Mouse (Mus musculus): ENCODE measurements around the gene Rapgefl1. TPM values are rescaled to one million over a fixed set of nuclear protein-coding genes. Genes with fewer than 3 reads are reported as not detected.

The Rapgefl1 gene
- polyA plus RNA-seq, 1 experiment from 2014 or later = 2.6 TPM

DNA sequence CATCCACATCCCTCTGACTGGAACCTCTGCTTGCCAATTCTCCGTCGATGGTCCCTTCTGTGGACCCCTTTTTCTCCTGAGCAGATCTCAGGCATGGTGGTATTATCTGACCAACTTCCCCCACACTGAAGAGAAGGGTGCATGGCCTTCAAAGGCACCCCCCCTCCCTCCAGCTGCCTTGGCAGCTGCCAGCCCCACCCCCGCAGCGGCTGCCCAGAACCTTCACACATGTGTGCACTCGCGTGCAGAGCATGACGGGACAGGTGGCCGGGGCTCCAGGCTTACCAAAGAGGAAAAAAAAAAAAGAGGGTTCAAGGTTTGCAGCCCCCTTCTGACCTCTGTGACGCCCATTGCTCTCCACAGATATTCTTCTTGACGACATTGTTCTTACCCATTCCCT is 3.3 kb downstream of the Rapgefl1 start:
- Histone ChIP-seq H3K4me1 (peaks cover 14% of the 10 kb centered on the region; the same call in 1 of the 2 replicates), H3K27me3 (peaks cover 32% of the 10 kb centered on the region), H3K4me3 (no peak overlapping the region), H3K9me3 (no peaks in the 10 kb centered on the region), H3K36me3 (no peaks in the 10 kb centered on the region), H3K27ac (no peak overlapping the region), H3K4me2 (replicated peaks) (no peak overlapping the region), H3K9ac (no peak overlapping the region)
- 66% methylated on average over 10 of the region's 10 CpGs for WGBS
- ATAC-seq (ENCODE audit: insufficient number of reproducible peaks, insufficient read depth, low FRiP score, low TSS enrichment) = no peak

- Histone ChIP-seq H3K36me3 (no peaks in the 10 kb centered on the region; the same call in 1 of the 2 replicates), H3K27ac (no peak overlapping the region), H3K4me3 (no peak overlapping the region), H3K4me1 (peaks cover 21% of the 10 kb centered on the region), H3K27me3 (0 out of 2 replicates have a peak, but pooled peaks cover 9% of the 10 kb centered on the region), H3K4me2 (replicated peaks) (no peak overlapping the region), H3K9me3 (no peaks in the 10 kb centered on the region), H3K9ac (no peak overlapping the region; the same call in 1 of the 2 replicates)
- 58% methylated on average over 13 of the region's 13 CpGs for WGBS
- no peak for ATAC-seq (ENCODE audit: insufficient number of reproducible peaks, insufficient read depth, low FRiP score, low TSS enrichment)
Observed at GRCm38 (mm10) chr11:98846016-98846415, 9.4 kb downstream of the Rapgefl1 start.

GRCm38 (mm10) chr11:98846865-98847604 is 10.4 kb downstream of the Rapgefl1 start:
- 0 out of 2 replicates have a peak overlapping the region, but pooled peaks have one; percentile 23 for H3K27ac ChIP-seq
- H3K4me2 ChIP-seq (replicated peaks) = no peak overlapping the region
- no peak overlapping the region for H3K9ac ChIP-seq
- no peak overlapping the region for H3K4me3 ChIP-seq
- H3K36me3 ChIP-seq = no peaks in the 10 kb centered on the region; the same call in 1 of the 2 replicates
- H3K9me3 ChIP-seq = no peaks in the 10 kb centered on the region
- peaks cover 24% of the 10 kb centered on the region for H3K4me1 ChIP-seq
- WGBS = 58% methylated on average over 19 of the region's 19 CpGs
- H3K27me3 ChIP-seq = 0 out of 2 replicates have a peak, but pooled peaks cover 9% of the 10 kb centered on the region
- ATAC-seq (ENCODE audit: insufficient number of reproducible peaks, insufficient read depth, low FRiP score, low TSS enrichment) = no peak

GRCm38 (mm10) chr11:98849196-98849894 is 12.8 kb downstream of the Rapgefl1 start:
- H3K27ac ChIP-seq = no peak overlapping the region
- H3K4me2 ChIP-seq (replicated peaks) = peak overlapping the region; percentile 11; the same call in 1 of the 2 replicates
- no peaks in the 10 kb centered on the region; the same call in 1 of the 2 replicates for H3K36me3 ChIP-seq
- H3K27me3 ChIP-seq = 0 out of 2 replicates have a peak, but pooled peaks cover 9% of the 10 kb centered on the region
- H3K9me3 ChIP-seq = no peaks in the 10 kb centered on the region
- ATAC-seq (ENCODE audit: insufficient number of reproducible peaks, insufficient read depth, low FRiP score, low TSS enrichment) = no peak
- 10% methylated on average over 19 of the region's 19 CpGs for WGBS
- no peak overlapping the region for H3K4me3 ChIP-seq
- peaks cover 30% of the 10 kb centered on the region for H3K4me1 ChIP-seq
- no peak overlapping the region for H3K9ac ChIP-seq

DNA sequence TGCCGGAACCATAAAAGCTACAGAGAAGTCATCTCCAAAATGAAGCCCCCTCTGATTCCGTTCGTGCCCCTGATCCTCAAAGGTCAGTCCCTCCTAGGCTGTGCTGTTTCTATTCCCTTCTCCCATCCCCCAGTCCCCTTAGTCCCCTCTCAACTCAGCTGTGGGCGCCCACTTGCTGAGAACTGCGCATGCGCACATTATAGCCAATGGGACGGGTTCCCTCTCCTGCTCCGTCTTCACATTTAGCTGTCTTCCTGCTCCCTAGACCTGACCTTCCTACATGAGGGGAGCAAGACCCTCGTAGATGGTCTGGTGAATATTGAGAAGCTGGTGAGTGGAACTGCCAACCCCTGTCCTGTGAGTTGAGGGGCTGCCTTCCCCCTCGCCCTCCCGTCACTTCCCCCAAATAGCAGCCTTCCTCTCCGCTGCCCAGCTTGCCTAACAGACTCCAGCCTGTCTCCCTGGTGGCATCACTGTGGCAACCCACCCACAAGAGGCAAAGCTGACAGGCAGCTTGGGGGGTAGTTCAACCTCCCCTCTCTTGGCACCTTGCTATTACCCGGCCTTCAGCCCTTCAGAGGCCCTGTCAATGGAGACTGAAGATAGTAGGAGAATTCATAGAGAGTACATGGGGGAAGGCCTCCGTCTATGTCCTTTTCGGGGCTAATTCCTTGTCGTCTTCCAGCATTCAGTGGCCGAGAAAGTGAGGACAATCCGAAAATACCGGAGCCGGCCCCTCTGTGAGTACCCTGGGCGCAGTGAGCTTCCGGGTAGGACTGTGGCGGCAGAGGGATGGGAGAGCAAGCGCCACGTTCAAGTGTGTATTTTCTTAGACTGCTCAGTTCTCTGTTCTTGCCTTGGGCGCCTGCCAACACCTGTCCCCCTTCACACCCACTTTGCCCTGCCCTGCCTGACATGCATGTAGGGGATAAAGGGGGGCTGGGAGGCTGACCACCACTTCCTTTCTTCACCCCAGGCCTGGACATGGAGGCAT is 13.8 kb downstream of the Rapgefl1 start:
- WGBS = 61% methylated on average over 26 of the region's 26 CpGs
- ATAC-seq (ENCODE audit: insufficient number of reproducible peaks, insufficient read depth, low FRiP score, low TSS enrichment) = no peak
- Histone ChIP-seq H3K9me3 (no peaks in the 10 kb centered on the region), H3K9ac (no peak overlapping the region), H3K27ac (no peak overlapping the region), H3K4me3 (no peak overlapping the region), H3K4me1 (peaks cover 30% of the 10 kb centered on the region), H3K27me3 (0 out of 2 replicates have a peak, but pooled peaks cover 9% of the 10 kb centered on the region), H3K36me3 (no peaks in the 10 kb centered on the region; the same call in 1 of the 2 replicates), H3K4me2 (replicated peaks) (no peak overlapping the region; the same call in 1 of the 2 replicates)

- H3K4me1 ChIP-seq = peaks cover 28% of the 10 kb centered on the region
- H3K4me2 ChIP-seq (replicated peaks) = no peak overlapping the region
- no peaks in the 10 kb centered on the region; the same call in 1 of the 2 replicates for H3K36me3 ChIP-seq
- 89% methylated on average over 8 of the region's 8 CpGs for WGBS
- H3K9me3 ChIP-seq = no peaks in the 10 kb centered on the region
- H3K9ac ChIP-seq = no peak overlapping the region
- no peak for ATAC-seq (ENCODE audit: insufficient number of reproducible peaks, insufficient read depth, low FRiP score, low TSS enrichment)
- H3K27ac ChIP-seq = no peak overlapping the region
- H3K4me3 ChIP-seq = no peak overlapping the region
- H3K27me3 ChIP-seq = 0 out of 2 replicates have a peak, but pooled peaks cover 9% of the 10 kb centered on the region
Observed at GRCm38 (mm10) chr11:98854116-98854515, 17.5 kb downstream of the Rapgefl1 start.

GRCm38 (mm10) chr11:98854659-98855058 is 18.1 kb downstream of the Rapgefl1 start:
- no peak overlapping the region for H3K9ac ChIP-seq
- no peaks in the 10 kb centered on the region; the same call in 1 of the 2 replicates for H3K36me3 ChIP-seq
- no peak overlapping the region for H3K4me2 ChIP-seq (replicated peaks)
- no peak overlapping the region for H3K4me3 ChIP-seq
- no peaks in the 10 kb centered on the region for H3K9me3 ChIP-seq
- 0 out of 2 replicates have a peak, but pooled peaks cover 5% of the 10 kb centered on the region for H3K27me3 ChIP-seq
- H3K27ac ChIP-seq = no peak overlapping the region
- WGBS = 89% methylated on average over 2 of the region's 2 CpGs
- ATAC-seq (ENCODE audit: insufficient number of reproducible peaks, insufficient read depth, low FRiP score, low TSS enrichment) = no peak
- peaks cover 22% of the 10 kb centered on the region for H3K4me1 ChIP-seq

GRCm38 (mm10) chr11:98858759-98859731 is 22.5 kb downstream of the Rapgefl1 start:
- no peak overlapping the region for H3K9ac ChIP-seq
- H3K27me3 ChIP-seq = no peaks in the 10 kb centered on the region
- no peak overlapping the region for H3K4me2 ChIP-seq (replicated peaks)
- no peaks in the 10 kb centered on the region for H3K36me3 ChIP-seq
- H3K4me1 ChIP-seq = no peaks in the 10 kb centered on the region
- no peak for ATAC-seq (ENCODE audit: insufficient number of reproducible peaks, insufficient read depth, low FRiP score, low TSS enrichment)
- H3K9me3 ChIP-seq = no peaks in the 10 kb centered on the region
- 33% methylated on average over 14 of the region's 14 CpGs for WGBS
- no peak overlapping the region for H3K27ac ChIP-seq
- no peak overlapping the region for H3K4me3 ChIP-seq

GRCm38 (mm10) chr11:98863028-98863750 is 26.6 kb downstream of the Rapgefl1 start, which contains the start of gene Wipf2:
Gene Wipf2 (plus strand): TSS chr11:98863638.
- ATAC-seq (ENCODE audit: insufficient number of reproducible peaks, insufficient read depth, low FRiP score, low TSS enrichment) = peak; percentile 81
- no peaks in the 10 kb centered on the region for H3K27me3 ChIP-seq
- H3K4me1 ChIP-seq = peaks cover 7% of the 10 kb centered on the region; the same call in 1 of the 2 replicates
- peaks cover 19% of the 10 kb centered on the region for H3K36me3 ChIP-seq
- 11% methylated on average over 33 of the region's 41 CpGs for WGBS
- H3K9me3 ChIP-seq = no peaks in the 10 kb centered on the region
- peak within 1 kb of the TSS; percentile 61 for H3K4me3 ChIP-seq
- H3K27ac ChIP-seq = peak within 1 kb of the TSS; percentile 93
- H3K4me2 ChIP-seq (replicated peaks) = peak within 1 kb of the TSS; percentile 59
- peak within 1 kb of the TSS; percentile 70 for H3K9ac ChIP-seq
